Mouse (Mus musculus) forebrain, embryonic 14.5 days (tissue): ENCODE measurements around the gene Cdk4. TPM values are rescaled to one million over a fixed set of nuclear protein-coding genes. Genes with fewer than 3 reads are reported as not detected.

ENCODE experiments used
- ATAC-seq: fragments of 200-750 bp; cut with Nextera tagmentation; 2 replicates; pipeline ENCODE4 v1.8.0; 2017; ENCODE audit warnings: mild to moderate bottlenecking, moderate library complexity
- DNase-seq: peaks from one replicate; pipeline ENCODE4 v3.0.0-alpha.2; 2015; ENCODE audit warnings: low spot score
- H3K27ac ChIP-seq: fragments of 300-500 bp; sonication (generic); 2 replicates; pipeline ENCODE4 v1.5.1; 2014; ENCODE audit warnings: low read depth, mild to moderate bottlenecking, control low read depth, low read length, moderate library complexity
- H3K27me3 ChIP-seq: fragments of 300-500 bp; sonication (generic); replicated peaks from 2 replicates; pipeline ENCODE4 v1.6.1; 2014; ENCODE audit warnings: low read length, control low read depth, mixed read lengths; ENCODE audit not compliant: control insufficient read depth, insufficient read depth
- H3K36me3 ChIP-seq: fragments of 300-500 bp; sonication (generic); 2 replicates; pipeline ENCODE4 v1.6.1; 2014; ENCODE audit warnings: low read length, control low read depth; ENCODE audit not compliant: control insufficient read depth, insufficient read depth
- H3K4me1 ChIP-seq: fragments of 300-500 bp; sonication (generic); 2 replicates; pipeline ENCODE4 v1.6.1; 2014; ENCODE audit warnings: antibody characterized with exemption, low read length, control low read depth; ENCODE audit not compliant: control insufficient read depth, insufficient read depth
- H3K4me2 ChIP-seq: fragments of 300-500 bp; sonication (generic); 2 replicates; pipeline ENCODE4 v1.6.1; 2014; ENCODE audit warnings: mild to moderate bottlenecking, control low read depth, low read length
- H3K4me3 ChIP-seq: fragments of 300-500 bp; sonication (generic); 2 replicates; pipeline ENCODE4 v1.5.1; 2014; ENCODE audit warnings: low read depth, low read length, control low read depth
- H3K9ac ChIP-seq: fragments of 300-500 bp; sonication (generic); 2 replicates; pipeline ENCODE4 v1.6.1; 2014; ENCODE audit warnings: mild to moderate bottlenecking, low read length, control low read depth, moderate library complexity
- H3K9me3 ChIP-seq: fragments of 300-500 bp; sonication (generic); replicated peaks from 2 replicates; pipeline ENCODE4 v1.6.1; 2016; ENCODE audit warnings: low read length, control low read depth, mixed read lengths; ENCODE audit not compliant: control insufficient read depth
- WGBS: fragments of 180-500 bp; shearing (Covaris S2); extraction: QIAGEN DNeasy Blood & Tissue Kit; methylation state at CpG from one replicate; pipeline ENCODE4 v1.1.7; 2014; 5-methylcytosine and 5-hydroxymethylcytosine counted together
- polyA plus RNA-seq: library from polyadenylated mRNA; unstranded; fragments of >200 nt; fragmentation: Nextera tagmentation; extraction: Ambion mirVana; gene quantifications from 2 replicates; pipeline ENCODE4 v1.2.1, GENCODE M21; 2014

The Cdk4 gene
- polyA plus RNA-seq, 1 experiment from 2014 or later = 2,468 TPM

DNA sequence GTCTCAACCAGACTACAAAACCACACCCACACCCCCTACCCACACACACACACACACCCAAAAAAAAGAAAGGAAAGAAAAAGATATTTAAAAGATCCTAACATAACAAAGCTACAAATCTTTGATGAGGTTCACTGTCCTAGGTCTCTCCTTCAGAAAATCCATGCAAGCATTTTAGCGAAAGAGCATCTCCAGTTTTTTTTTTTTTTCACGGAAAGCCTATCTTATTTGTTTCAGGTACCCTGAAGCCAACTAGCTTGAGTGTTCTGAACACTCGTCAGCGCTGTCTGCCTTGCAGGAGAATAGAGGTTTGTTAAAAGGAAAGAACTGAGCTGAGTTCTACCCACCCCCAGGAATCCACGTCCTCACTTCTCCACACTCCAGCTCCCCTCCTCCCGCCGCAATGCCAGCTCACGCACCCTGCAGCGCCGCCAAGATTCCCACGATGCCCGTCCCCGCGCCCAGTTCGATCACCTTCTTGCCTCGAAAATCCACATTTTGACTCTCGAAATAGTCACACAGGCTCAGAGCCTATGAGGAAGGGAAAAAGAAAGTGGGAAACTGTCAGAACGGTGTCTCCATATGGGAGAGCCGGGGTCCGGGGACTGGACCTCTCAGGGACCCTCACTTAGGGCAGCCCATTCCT is 22.6 kb upstream of the Cdk4 start:
- DNase-seq = no peak

DNA sequence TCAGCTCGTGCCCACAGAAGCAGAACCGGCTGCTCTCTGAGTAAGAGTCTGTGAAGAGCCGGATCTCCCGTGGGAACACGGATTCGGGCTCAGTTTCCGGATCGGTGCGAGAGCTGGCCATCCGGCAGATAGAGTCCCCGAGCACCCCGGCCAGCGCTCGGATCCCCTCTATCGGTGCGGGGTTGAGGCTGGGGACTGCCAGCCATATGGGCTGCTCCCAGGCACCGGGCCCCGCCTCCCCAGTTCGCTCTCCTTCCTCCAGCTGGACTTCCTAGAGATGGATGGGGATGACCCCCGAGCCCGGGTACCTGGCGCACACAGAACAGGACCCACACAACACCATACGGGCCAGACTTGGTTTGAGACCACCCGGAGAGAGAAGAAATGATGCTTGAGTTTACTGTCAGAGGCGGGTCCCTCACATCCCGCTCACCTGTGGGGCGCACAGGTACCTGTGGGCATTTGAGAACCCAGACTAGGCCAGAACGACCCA is 22.0 kb upstream of the Cdk4 start, which contains the start of the genes Mettl1 and Eef1akmt3:
Gene Mettl1 (plus strand): TSS at position 141 of the 493 bp plus-strand sequence.
Gene Eef1akmt3 (minus strand): TSS at position 240 of the 493 bp plus-strand sequence.
- peak; percentile 36 for DNase-seq
- Histone ChIP-seq H3K4me1 (peaks cover 3% of the 10 kb centered on the region; the same call in 1 of the 2 replicates), H3K9ac (peak within 1 kb of the TSS; percentile 71), H3K9me3 (no peaks in the 10 kb centered on the region), H3K27ac (no peak within 1 kb of the TSS), H3K27me3 (no peaks in the 10 kb centered on the region), H3K4me2 (peak within 1 kb of the TSS; percentile 96), H3K4me3 (peak within 1 kb of the TSS; percentile 70), H3K36me3 (peaks cover 9% of the 10 kb centered on the region; the same call in 1 of the 2 replicates)
- ATAC-seq = peak; percentile 80
- WGBS = under 1% methylated on average over 28 of the region's 28 CpGs

More for the DNA sequence above, 22.6 kb upstream of the Cdk4 start:
- Histone ChIP-seq H3K27me3 (no peaks in the 10 kb centered on the region), H3K9ac (peak overlapping the region; percentile 71), H3K27ac (no peak overlapping the region), H3K36me3 (peaks cover 9% of the 10 kb centered on the region; the same call in 1 of the 2 replicates), H3K4me2 (peak overlapping the region; percentile 96), H3K4me3 (peak overlapping the region; percentile 70), H3K4me1 (peaks cover 3% of the 10 kb centered on the region; the same call in 1 of the 2 replicates), H3K9me3 (no peaks in the 10 kb centered on the region)
- peak; percentile 16; the same call in 1 of the 2 replicates for ATAC-seq
- 3% methylated on average over 20 of the region's 20 CpGs for whole genome bisulfite sequencing

- Histone ChIP-seq H3K4me3 (peak overlapping the region; percentile 70), H3K27me3 (no peaks in the 10 kb centered on the region), H3K9ac (peak overlapping the region; percentile 71), H3K27ac (no peak overlapping the region), H3K36me3 (peaks cover 9% of the 10 kb centered on the region; the same call in 1 of the 2 replicates), H3K9me3 (no peaks in the 10 kb centered on the region), H3K4me1 (peaks cover 3% of the 10 kb centered on the region; the same call in 1 of the 2 replicates), H3K4me2 (peak overlapping the region; percentile 96)
- DNase-seq (peak; percentile 94), ATAC-seq (peak; percentile 94)
- 1% methylated on average over 44 of the region's 44 CpGs for whole genome bisulfite sequencing
Measured at GRCm38 (mm10) chr10:127041774-127042338, 21.5 kb upstream of the Cdk4 start.

DNA sequence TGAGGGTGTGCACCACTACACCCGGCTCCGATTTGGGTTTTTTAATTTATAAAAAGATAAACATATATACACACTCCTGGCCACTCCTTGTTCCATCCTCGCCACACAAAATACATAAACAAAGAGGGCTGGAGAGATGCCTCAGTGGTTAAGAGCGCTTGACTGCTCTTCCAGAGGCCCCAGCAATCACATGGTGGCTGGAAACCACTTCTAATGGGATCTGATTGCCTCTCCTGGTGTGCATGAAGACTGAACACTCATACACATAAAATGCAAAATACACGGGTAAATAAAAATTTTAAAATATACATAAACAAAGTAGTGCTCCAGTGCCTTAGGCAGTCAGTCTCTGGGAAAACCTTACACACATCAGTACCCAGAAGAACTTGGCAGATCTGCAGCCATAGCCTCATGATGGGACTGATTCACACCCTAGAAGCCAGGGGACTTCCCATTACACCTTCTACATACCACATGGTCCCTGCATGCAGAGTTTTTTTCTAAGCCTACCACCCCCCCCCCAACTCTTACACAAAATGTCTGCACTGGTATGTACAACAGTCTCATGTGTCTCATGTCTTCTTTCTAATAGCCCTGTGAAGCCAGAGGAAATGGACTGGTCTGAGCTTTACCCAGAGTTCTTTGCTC is 20.7 kb upstream of the Cdk4 start:
- H3K4me3 ChIP-seq = peak overlapping the region; percentile 70
- ATAC-seq = no peak
- DNase-seq = no peak
- H3K4me1 ChIP-seq = peaks cover 3% of the 10 kb centered on the region; the same call in 1 of the 2 replicates
- H3K36me3 ChIP-seq = peaks cover 9% of the 10 kb centered on the region; the same call in 1 of the 2 replicates
- peaks cover 2% of the 10 kb centered on the region for H3K27me3 ChIP-seq
- 18% methylated on average over 5 of the region's 5 CpGs for WGBS
- H3K4me2 ChIP-seq = peak overlapping the region; percentile 96
- H3K9me3 ChIP-seq = no peaks in the 10 kb centered on the region
- no peak overlapping the region for H3K27ac ChIP-seq
- H3K9ac ChIP-seq = peak overlapping the region; percentile 71

- no peaks in the 10 kb centered on the region for H3K9me3 ChIP-seq
- H3K9ac ChIP-seq = no peak overlapping the region
- peaks cover 9% of the 10 kb centered on the region; the same call in 1 of the 2 replicates for H3K36me3 ChIP-seq
- H3K27me3 ChIP-seq = peaks cover 8% of the 10 kb centered on the region
- peaks cover 3% of the 10 kb centered on the region; the same call in 1 of the 2 replicates for H3K4me1 ChIP-seq
- no peak overlapping the region for H3K4me2 ChIP-seq
- no peak overlapping the region for H3K4me3 ChIP-seq
- H3K27ac ChIP-seq = no peak overlapping the region
- ATAC-seq = no peak
- 85% methylated on average over 6 of the region's 6 CpGs for WGBS
- no peak for DNase-seq
Measured at GRCm38 (mm10) chr10:127043187-127043586, 20.1 kb upstream of the Cdk4 start.

GRCm38 (mm10) chr10:127047954-127048353 is 15.4 kb upstream of the Cdk4 start, which contains the start of gene Cyp27b1:
Cyp27b1 (plus strand) TSS chr10:127048250.
- no peaks in the 10 kb centered on the region for H3K9me3 ChIP-seq
- H3K36me3 ChIP-seq = peaks cover 9% of the 10 kb centered on the region; the same call in 1 of the 2 replicates
- H3K4me1 ChIP-seq = no peaks in the 10 kb centered on the region
- H3K4me3 ChIP-seq = no peak within 1 kb of the TSS
- no peak within 1 kb of the TSS for H3K27ac ChIP-seq
- ATAC-seq (no peak), DNase-seq (no peak)
- no peak within 1 kb of the TSS for H3K4me2 ChIP-seq
- WGBS = 31% methylated on average over 5 of the region's 5 CpGs
- H3K27me3 ChIP-seq = peaks cover 40% of the 10 kb centered on the region
- no peak within 1 kb of the TSS for H3K9ac ChIP-seq

DNA sequence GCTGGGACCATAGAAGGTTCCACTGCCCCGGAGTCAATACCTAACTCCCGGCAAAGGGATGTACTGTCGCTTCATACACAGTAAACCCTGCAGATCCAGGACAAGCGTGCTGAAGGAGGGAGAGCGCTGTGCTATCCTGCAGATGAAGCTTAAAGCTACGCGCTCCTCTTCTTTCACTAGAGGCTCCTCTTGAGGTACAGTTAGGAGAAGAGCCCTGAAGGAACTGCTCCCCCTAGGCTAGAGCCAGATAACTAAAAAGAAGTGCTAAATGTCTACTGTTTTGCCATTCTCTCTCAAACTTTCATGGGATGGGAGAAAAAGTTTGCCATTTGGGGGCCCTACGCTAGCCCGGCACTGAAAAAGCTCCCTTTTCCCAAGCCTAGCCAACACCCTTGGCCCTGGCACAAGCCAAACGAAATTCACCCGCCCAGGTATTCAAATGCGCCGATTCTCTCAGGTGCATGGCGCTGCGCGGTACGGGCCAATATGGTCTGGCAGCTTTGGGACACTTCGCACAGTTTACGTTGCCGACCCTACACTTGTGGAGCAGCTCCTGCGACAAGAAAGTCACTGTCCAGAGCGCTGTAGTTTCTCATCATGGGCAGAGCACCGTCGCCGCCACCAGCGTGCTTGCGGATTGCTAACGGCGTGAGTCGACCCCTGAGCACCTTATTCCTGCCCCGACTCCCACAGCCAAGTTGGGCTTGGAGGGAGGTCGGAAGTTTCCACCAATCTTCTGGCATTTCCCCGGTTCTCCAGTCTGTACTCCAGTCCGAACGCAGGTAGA is 14.5 kb upstream of the Cdk4 start:
- no peak overlapping the region for H3K27ac ChIP-seq
- no peak overlapping the region for H3K4me3 ChIP-seq
- H3K9ac ChIP-seq = no peak overlapping the region
- H3K9me3 ChIP-seq = no peaks in the 10 kb centered on the region
- H3K4me1 ChIP-seq = no peaks in the 10 kb centered on the region
- no peak for ATAC-seq
- no peak for DNase-seq
- H3K36me3 ChIP-seq = peaks cover 13% of the 10 kb centered on the region
- H3K4me2 ChIP-seq = no peak overlapping the region
- WGBS = 3% methylated on average over 35 of the region's 35 CpGs
- peaks cover 40% of the 10 kb centered on the region for H3K27me3 ChIP-seq
